Mouse (Mus musculus) bone marrow macrophage, adult 2 months (primary cell): ENCODE measurements around the gene Zfp994.
"Not testable (repeated sequence)": the region's sequence is repeated elsewhere in the genome, so short reads cannot be mapped to it uniquely, and the experiment has no call there.

Experiments used
- CTCF ChIP-seq: IDR thresholded peaks from 2 replicates; pipeline ENCODE4 v1.5.1; 2012; ENCODE audit warnings: low read depth, mild to moderate bottlenecking, low read length, moderate library complexity
- POLR2A ChIP-seq: IDR thresholded peaks from 2 replicates; pipeline ENCODE4 v1.6.1; 2012; ENCODE audit warnings: mild to moderate bottlenecking, low read depth, low read length, borderline replicate concordance

DNA sequence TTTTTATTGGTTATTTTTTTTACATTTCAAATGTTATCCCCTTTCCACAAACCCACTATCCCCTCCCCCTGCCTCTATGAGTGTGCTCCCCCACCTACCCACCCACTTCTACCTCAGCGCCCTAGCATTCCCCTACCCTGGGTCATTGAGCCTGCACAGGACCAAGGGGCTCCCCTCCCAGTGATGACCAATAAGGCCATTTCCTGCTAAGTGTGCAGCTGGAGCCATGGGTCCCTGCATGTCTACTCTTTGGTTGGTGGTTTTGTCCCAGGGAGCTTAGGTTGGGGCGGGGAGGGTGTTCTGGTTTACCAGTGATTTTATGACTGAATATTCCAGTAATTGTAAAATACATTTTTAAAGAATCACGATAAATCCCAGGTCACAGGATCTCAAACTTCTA, 60.1 kb downstream of the Zfp994 start:
- not testable (repeated sequence) for TF ChIP-seq CTCF, POLR2A
